Mouse (Mus musculus) liver, adult (tissue): ENCODE measurements around the gene Slc35e3.

Experiments used
- GATA4 ChIP-seq: IDR thresholded peaks from 2 replicates; pipeline ENCODE4 v1.6.1; 2014; ENCODE audit warnings: mild to moderate bottlenecking, low read length; ENCODE audit not compliant: insufficient replicate concordance

The Slc35e3 gene

GRCm38 (mm10) chr10:117704964-117705335, 41.2 kb downstream of the Slc35e3 start:
- TF ChIP-seq GATA4 = no peak

GRCm38 (mm10) chr10:117703506-117703905, 42.7 kb downstream of the Slc35e3 start:
- no peak for TF ChIP-seq GATA4

GRCm38 (mm10) chr10:117702024-117702833, 43.9 kb downstream of the Slc35e3 start:
- TF ChIP-seq GATA4 = no peak

- TF ChIP-seq GATA4 = no peak
Measured at GRCm38 (mm10) chr10:117701034-117701829, 44.9 kb downstream of the Slc35e3 start.

GRCm38 (mm10) chr10:117700450-117700849, 45.7 kb downstream of the Slc35e3 start:
- TF ChIP-seq GATA4 = no peak

- no peak for TF ChIP-seq GATA4
Measured at GRCm38 (mm10) chr10:117699914-117700313, 46.3 kb downstream of the Slc35e3 start.

GRCm38 (mm10) chr10:117698313-117699138, 47.6 kb downstream of the Slc35e3 start:
- TF ChIP-seq GATA4 = no peak

- TF ChIP-seq GATA4 = no peak
Measured at GRCm38 (mm10) chr10:117697561-117698115, 48.5 kb downstream of the Slc35e3 start.

GRCm38 (mm10) chr10:117696827-117697560, 49.2 kb downstream of the Slc35e3 start:
- TF ChIP-seq GATA4 = no peak

- no peak for TF ChIP-seq GATA4
Measured at GRCm38 (mm10) chr10:117696021-117696826, 49.9 kb downstream of the Slc35e3 start.

- TF ChIP-seq GATA4 = no peak
Measured at GRCm38 (mm10) chr10:117695605-117696004, 50.6 kb downstream of the Slc35e3 start.

- no peak for TF ChIP-seq GATA4
Measured at GRCm38 (mm10) chr10:117695027-117695426, 51.1 kb downstream of the Slc35e3 start.

GRCm38 (mm10) chr10:117694255-117694953, 51.8 kb downstream of the Slc35e3 start:
- no peak for TF ChIP-seq GATA4
